Mouse (Mus musculus) ES-Bruce4 (cell line): Measurements from ENCODE around the gene Ift46.

ENCODE experiments used
- CTCF ChIP-seq: IDR thresholded peaks from one replicate; pipeline ENCODE4 v1.8.1; 2011; ENCODE audit warnings: low read depth, low read length
- POLR2A ChIP-seq: IDR thresholded peaks from one replicate; pipeline ENCODE4 v1.8.1; 2011; ENCODE audit warnings: low read length; ENCODE audit not compliant: insufficient read depth

GRCm38 (mm10) chr9:44771376-44771775 lies 3.7 kb downstream of the Ift46 start:
- TF ChIP-seq CTCF: peak; percentile 16
- no peak for TF ChIP-seq POLR2A
